Mouse (Mus musculus) liver, postnatal 0 days (tissue): ENCODE results near the gene Hdac8.

Experiments
- CTCF ChIP-seq: sonication (generic); IDR thresholded peaks from 2 replicates; pipeline ENCODE4 v1.5.1; 2016; ENCODE audit warnings: antibody characterized with exemption, low read depth
- EP300 ChIP-seq: IDR thresholded peaks from 2 replicates; pipeline ENCODE4 v1.6.1; 2016; ENCODE audit warnings: antibody characterized with exemption, low read depth, mild to moderate bottlenecking

DNA sequence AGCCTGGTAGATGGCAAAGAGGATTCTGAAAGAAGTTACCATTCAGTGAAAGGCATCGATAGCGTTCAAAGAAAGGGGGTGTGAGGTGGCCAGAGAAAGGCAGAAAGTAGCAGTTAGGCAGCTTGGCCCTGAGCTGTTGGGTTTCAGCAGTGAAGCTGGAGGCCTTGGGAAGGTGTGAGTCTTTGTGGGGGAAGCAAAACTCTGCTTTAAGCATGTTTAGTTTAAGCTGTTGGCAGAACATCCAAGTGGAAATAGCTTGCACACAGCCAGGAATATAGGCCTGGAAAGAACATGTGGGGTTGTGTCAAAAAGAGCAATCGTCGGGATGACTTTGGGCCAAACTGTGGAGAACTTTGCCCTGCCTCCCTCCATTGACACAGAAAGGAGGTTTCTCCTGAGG is 245.4 kb downstream of the Hdac8 start:
- no peak for TF ChIP-seq CTCF
- TF ChIP-seq EP300, result no peak
